Mouse (Mus musculus) embryonic facial prominence, embryonic 11.5 days (tissue): ENCODE measurements around the gene Fam126a. TPM values are rescaled to one million over a fixed set of nuclear protein-coding genes. Genes with fewer than 3 reads are reported as not detected.

Experiments
- ATAC-seq: fragments of 200-750 bp; cut with Nextera tagmentation; replicated peaks from 2 replicates; pipeline ENCODE4 v1.8.0; 2017; ENCODE audit warnings: low read depth; ENCODE audit not compliant: insufficient number of reproducible peaks, low FRiP score, low TSS enrichment
- DNase-seq: peaks from one replicate; pipeline ENCODE4 v3.0.0-alpha.2; 2015; ENCODE audit warnings: low spot score
- H3K27ac ChIP-seq: fragments of 300-500 bp; sonication (generic); replicated peaks from 2 replicates; pipeline ENCODE4 v1.5.1; 2014; ENCODE audit warnings: mild to moderate bottlenecking, low read depth, low read length, control low read depth
- H3K27me3 ChIP-seq: fragments of 300-500 bp; sonication (generic); 2 replicates; pipeline ENCODE4 v1.6.1; 2014; ENCODE audit warnings: mild to moderate bottlenecking, low read length, moderate library complexity, mixed read lengths; ENCODE audit not compliant: control insufficient read depth, insufficient read depth
- H3K36me3 ChIP-seq: fragments of 300-500 bp; sonication (generic); replicated peaks from 2 replicates; pipeline ENCODE4 v1.6.1; 2014; ENCODE audit warnings: low read depth, mild to moderate bottlenecking, low read length, moderate library complexity, mixed read lengths; ENCODE audit not compliant: control insufficient read depth, insufficient read depth
- H3K4me1 ChIP-seq: fragments of 300-500 bp; sonication (generic); 2 replicates; pipeline ENCODE4 v1.6.1; 2014; ENCODE audit warnings: low read length, mixed read lengths; ENCODE audit not compliant: control insufficient read depth, insufficient read depth
- H3K4me2 ChIP-seq: fragments of 300-500 bp; sonication (generic); 2 replicates; pipeline ENCODE4 v1.6.1; 2014; ENCODE audit warnings: low read depth, mild to moderate bottlenecking, control low read depth, low read length, moderate library complexity
- H3K4me3 ChIP-seq: fragments of 300-500 bp; sonication (generic); 2 replicates; pipeline ENCODE4 v1.5.1; 2014; ENCODE audit warnings: low read depth, low read length, control low read depth
- H3K9ac ChIP-seq: fragments of 300-500 bp; sonication (generic); replicated peaks from 2 replicates; pipeline ENCODE4 v1.6.1; 2014; ENCODE audit warnings: mild to moderate bottlenecking, control low read depth, low read length
- H3K9me3 ChIP-seq: fragments of 300-500 bp; sonication (generic); replicated peaks from 2 replicates; pipeline ENCODE4 v1.6.1; 2016; ENCODE audit warnings: mild to moderate bottlenecking, low read length, inconsistent platforms, mixed read lengths; ENCODE audit not compliant: control insufficient read depth
- WGBS: fragments of 180-500 bp; shearing (Covaris S2); extraction: QIAGEN DNeasy Blood & Tissue Kit; methylation state at CpG from one replicate; pipeline ENCODE4 v1.1.7; 2014; 5-methylcytosine and 5-hydroxymethylcytosine counted together
- polyA plus RNA-seq: library from polyadenylated mRNA; unstranded; fragments of >200 nt; fragmentation: Nextera tagmentation; extraction: Ambion mirVana; gene quantifications from 2 replicates; pipeline ENCODE4 v1.2.1, GENCODE M21; 2014

Gene Fam126a
- polyA plus RNA-seq, result 32.0 and 35.6 TPM in 2 replicates

DNA sequence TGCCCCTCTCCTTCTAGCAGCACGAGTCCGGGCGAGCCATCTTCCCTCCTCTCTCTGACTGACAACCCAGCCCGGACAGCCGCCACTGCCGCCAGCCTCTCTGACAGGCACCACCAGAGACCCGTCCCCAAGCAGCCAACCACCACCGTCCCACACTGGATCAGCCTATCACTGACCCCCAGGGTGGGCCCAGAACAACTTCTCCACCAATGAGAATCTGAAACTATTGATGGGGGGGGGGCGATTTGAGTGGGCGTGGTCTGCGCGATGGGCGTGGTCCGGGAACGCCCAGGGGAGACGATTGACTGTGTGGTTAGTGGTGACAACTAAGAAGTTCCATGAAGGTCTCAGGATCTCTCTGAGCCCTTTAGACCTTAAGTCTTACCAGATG, at the start of gene Fam126a:
Gene Fam126a (minus strand): TSS at position 112 of the 391 bp plus-strand sequence.
- peak within 1 kb of the TSS; percentile 84 for H3K4me3 ChIP-seq
- H3K36me3 ChIP-seq, result no peaks in the 10 kb centered on the region
- peak within 1 kb of the TSS; percentile 83 for H3K9ac ChIP-seq
- ATAC-seq (peak; percentile 100), DNase-seq (peak; percentile 94)
- H3K27ac ChIP-seq, result peak within 1 kb of the TSS; percentile 65
- no peaks in the 10 kb centered on the region for H3K9me3 ChIP-seq
- no peaks in the 10 kb centered on the region for H3K4me1 ChIP-seq
- H3K4me2 ChIP-seq, result peak within 1 kb of the TSS; percentile 90
- under 1% methylated on average over 16 of the region's 16 CpGs for WGBS
- H3K27me3 ChIP-seq, result no peaks in the 10 kb centered on the region

DNA sequence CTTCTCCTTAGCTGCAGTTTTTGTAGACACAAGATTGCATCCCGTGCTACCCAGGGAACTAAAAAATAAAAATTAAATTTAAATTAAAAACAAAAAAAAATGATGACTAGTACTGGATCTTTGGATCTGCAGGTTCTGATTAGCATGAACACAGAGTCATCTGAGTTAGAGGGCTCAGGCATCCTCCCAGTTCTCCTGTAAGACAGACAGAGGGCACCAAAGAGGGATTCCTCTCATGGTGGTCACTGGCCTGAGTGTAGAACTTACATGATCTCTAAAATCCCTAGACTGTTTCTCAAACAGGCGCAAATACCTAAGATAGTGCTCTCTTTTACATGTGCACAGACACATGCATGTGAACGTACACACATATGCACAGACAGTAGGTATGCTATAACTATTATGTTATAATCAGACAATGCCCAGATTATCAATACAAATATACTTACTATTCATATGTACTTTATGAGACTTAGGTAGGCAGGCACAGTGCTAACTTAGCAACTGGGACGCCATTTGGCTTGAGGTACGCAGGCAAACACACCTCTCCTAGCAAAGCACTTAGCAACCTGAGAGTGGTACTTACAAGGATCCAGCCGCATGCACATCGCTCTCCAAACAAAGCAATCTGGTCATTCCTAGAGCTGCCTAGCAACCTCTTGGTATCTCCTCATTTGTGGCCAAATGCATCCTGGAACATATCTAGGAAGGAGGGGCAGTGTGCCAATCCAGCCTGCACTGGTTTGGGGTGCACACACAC, 48.1 kb upstream of the Fam126a start:
- no peaks in the 10 kb centered on the region for H3K9me3 ChIP-seq
- no peaks in the 10 kb centered on the region for H3K27me3 ChIP-seq
- H3K4me1 ChIP-seq, result no peaks in the 10 kb centered on the region
- no peaks in the 10 kb centered on the region for H3K36me3 ChIP-seq
- H3K4me2 ChIP-seq, result no peak overlapping the region
- no peak overlapping the region for H3K4me3 ChIP-seq
- H3K27ac ChIP-seq, result no peak overlapping the region
- DNase-seq (peak; percentile 26), ATAC-seq (no peak)
- WGBS, result 82% methylated on average over 7 of the region's 7 CpGs
- no peak overlapping the region for H3K9ac ChIP-seq

DNA sequence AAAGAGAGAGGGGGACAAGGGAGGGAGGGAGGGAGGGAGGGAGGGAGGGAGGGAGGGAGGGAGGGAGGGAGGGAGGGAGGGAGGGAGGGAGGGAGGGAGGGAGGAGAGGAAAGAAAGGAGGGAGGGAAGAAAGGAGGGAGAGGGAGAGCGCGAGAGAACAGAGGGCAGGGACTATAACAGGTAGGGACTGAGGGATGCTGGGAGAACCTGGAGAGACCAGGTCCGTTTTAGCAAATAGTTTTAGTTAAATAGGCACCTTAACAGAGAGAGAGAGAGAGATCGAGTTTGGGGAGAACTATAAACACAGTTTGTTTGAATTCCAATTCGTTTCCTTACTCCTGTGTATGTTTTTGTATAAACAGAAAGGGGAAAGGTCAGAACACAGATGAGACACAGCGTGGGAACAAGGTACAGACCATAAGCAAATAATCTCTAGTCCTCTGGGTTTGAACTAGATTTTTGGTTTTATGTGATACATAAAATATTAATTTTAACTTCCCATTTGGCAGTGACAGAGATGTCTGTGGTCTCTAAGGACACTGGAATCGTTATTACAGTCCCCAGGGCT, 47.3 kb upstream of the Fam126a start:
- H3K4me1 ChIP-seq, result no peaks in the 10 kb centered on the region
- no peaks in the 10 kb centered on the region for H3K9me3 ChIP-seq
- no peak overlapping the region for H3K4me2 ChIP-seq
- H3K4me3 ChIP-seq, result no peak overlapping the region; the same call in 1 of the 2 replicates
- no peaks in the 10 kb centered on the region for H3K27me3 ChIP-seq
- WGBS, result 13% methylated on average over 7 of the region's 7 CpGs
- DNase-seq, result no peak
- H3K36me3 ChIP-seq, result no peaks in the 10 kb centered on the region
- no peak for ATAC-seq
- no peak overlapping the region for H3K9ac ChIP-seq
- H3K27ac ChIP-seq, result no peak overlapping the region

DNA sequence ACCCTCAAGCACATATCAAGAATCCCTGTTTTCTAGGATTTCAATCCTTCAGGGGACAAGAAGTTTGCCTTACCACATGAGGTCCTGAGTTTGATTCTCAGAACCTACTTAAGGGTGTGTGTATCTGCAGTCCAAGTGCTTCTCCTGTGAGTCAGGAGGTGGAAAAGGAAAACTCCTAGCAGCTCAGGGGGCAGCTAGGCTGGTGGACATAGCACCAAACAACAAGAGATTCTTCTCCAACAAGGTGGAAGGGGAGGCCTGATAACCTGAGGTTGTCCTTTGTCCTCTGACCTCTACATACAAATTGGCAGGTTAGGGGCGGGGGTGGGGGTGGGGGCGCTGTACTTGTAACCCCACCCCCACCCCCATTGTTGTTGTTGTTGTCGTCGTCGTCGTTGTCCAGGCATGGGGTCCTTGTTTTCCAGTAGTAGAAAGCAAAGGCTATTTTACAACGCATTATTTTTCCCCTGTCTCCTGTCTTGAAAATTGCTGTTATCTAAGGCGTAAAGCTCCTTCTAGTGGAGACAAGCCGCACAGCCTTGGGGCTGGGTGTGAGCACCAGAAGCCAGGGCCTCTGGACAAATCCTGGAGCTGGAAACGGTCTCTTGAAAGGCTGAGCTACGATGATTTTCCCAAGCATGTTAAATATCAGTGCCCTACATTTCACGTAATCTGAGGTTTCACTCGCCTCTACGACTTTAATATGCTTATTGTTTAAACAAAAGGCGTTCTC, 46.7 kb upstream of the Fam126a start:
- peak overlapping the region; percentile 21; the same call in 1 of the 2 replicates for H3K4me3 ChIP-seq
- no peaks in the 10 kb centered on the region for H3K4me1 ChIP-seq
- peak; percentile 82 for DNase-seq
- H3K36me3 ChIP-seq, result no peaks in the 10 kb centered on the region
- ATAC-seq, result peak; percentile 84
- peak overlapping the region; percentile 33 for H3K4me2 ChIP-seq
- no peak overlapping the region for H3K9ac ChIP-seq
- no peak overlapping the region for H3K27ac ChIP-seq
- no peaks in the 10 kb centered on the region for H3K9me3 ChIP-seq
- no peaks in the 10 kb centered on the region for H3K27me3 ChIP-seq
- WGBS, result 2% methylated on average over 14 of the region's 15 CpGs

DNA sequence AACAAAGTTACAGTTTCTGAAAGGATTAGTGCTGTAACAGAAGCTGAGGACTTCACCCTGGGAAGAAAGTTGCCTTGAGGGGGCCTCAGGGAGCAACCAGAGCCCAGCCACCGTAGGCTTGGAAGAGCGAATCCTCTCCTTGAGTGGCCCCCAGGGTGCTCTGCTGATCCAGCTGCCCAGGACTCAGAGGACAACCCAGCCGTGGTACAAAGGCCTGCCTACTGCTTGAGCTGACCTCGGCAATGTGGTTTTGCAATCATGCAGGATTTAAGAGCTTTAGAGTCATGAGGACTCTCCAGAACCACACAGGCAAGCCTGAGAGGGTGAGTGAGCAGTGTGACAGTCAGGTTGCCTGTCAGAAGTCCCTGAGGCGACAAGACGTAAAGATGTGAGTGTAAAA, 41.5 kb upstream of the Fam126a start:
- H3K9me3 ChIP-seq, result no peaks in the 10 kb centered on the region
- H3K36me3 ChIP-seq, result no peaks in the 10 kb centered on the region
- H3K4me3 ChIP-seq, result no peak overlapping the region
- H3K4me2 ChIP-seq, result no peak overlapping the region
- no peak overlapping the region for H3K9ac ChIP-seq
- DNase-seq (no peak), ATAC-seq (no peak)
- WGBS, result 64% methylated on average over 6 of the region's 6 CpGs
- no peaks in the 10 kb centered on the region for H3K27me3 ChIP-seq
- H3K27ac ChIP-seq, result no peak overlapping the region
- no peaks in the 10 kb centered on the region for H3K4me1 ChIP-seq

DNA sequence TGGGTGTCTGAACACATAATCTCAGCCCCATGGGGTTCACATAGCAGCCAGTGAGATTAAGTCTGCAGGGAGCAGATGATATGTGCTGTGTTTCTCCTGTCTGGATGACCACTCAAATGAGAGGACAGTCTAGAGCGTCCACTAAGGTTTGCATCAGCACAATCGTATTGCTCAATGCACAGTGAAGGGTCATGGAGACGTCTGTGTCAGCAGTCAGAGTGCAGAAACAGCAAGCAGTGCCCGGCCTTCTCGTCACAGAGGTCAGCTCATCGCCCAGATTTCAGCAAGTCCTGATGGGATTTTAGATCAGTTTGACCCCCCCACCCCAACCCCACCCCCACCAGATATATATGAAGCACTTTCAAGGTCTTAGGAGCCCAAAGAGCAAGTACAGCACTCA, 38.5 kb upstream of the Fam126a start:
- H3K4me1 ChIP-seq, result no peaks in the 10 kb centered on the region
- DNase-seq, result no peak
- H3K4me3 ChIP-seq, result no peak overlapping the region
- H3K9me3 ChIP-seq, result no peaks in the 10 kb centered on the region
- H3K36me3 ChIP-seq, result no peaks in the 10 kb centered on the region
- no peak overlapping the region for H3K9ac ChIP-seq
- ATAC-seq, result no peak
- no peak overlapping the region for H3K4me2 ChIP-seq
- no peak overlapping the region for H3K27ac ChIP-seq
- no peaks in the 10 kb centered on the region for H3K27me3 ChIP-seq
- 82% methylated on average over 6 of the region's 6 CpGs for WGBS

DNA sequence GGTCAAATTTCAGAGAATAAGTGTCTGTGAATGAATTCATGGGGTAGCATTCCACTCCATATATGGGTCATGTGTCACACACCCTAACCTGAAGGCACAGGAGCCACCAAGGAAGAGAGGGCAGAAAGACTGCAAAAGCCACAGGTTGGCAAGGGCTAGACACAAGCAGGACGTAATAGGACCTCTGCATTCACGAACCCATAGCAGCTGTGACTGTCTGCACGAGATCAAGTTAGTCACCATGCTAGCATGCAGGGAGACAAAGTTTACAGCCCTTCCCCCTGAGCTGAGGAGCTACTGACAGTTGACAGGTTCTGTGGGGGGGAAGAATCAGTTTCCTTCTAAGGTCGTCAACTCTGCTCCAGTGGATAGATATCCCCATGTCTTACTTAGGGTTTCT, 33.1 kb upstream of the Fam126a start:
- no peak overlapping the region for H3K4me3 ChIP-seq
- H3K27me3 ChIP-seq, result no peaks in the 10 kb centered on the region
- H3K4me1 ChIP-seq, result no peaks in the 10 kb centered on the region
- H3K36me3 ChIP-seq, result no peaks in the 10 kb centered on the region
- H3K27ac ChIP-seq, result no peak overlapping the region
- no peaks in the 10 kb centered on the region for H3K9me3 ChIP-seq
- ATAC-seq, result no peak
- WGBS, result 69% methylated on average over 4 of the region's 4 CpGs
- no peak for DNase-seq
- H3K9ac ChIP-seq, result no peak overlapping the region
- no peak overlapping the region for H3K4me2 ChIP-seq

DNA sequence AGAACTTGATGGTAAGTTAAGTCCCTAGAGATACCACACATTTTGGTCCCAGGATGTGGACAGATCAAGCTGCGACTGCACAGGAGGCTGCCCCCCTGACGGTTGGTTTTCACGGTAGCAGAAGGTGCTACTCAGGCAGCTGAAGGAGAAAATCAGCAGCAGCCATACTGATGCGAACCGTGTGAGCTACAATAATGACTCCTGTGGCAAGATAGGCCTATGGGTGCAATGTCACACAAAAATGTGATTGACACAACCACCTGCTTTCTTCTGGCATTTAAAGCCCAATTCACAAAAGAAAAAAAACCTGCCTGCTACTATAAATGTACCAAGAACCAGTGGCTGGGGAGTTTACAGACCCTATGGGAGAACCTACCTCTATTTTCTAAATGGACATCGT, 32.5 kb upstream of the Fam126a start:
- Histone ChIP-seq H3K27me3 (no peaks in the 10 kb centered on the region), H3K27ac (no peak overlapping the region), H3K4me3 (no peak overlapping the region), H3K9ac (no peak overlapping the region), H3K4me1 (no peaks in the 10 kb centered on the region), H3K9me3 (no peaks in the 10 kb centered on the region), H3K4me2 (no peak overlapping the region), H3K36me3 (no peaks in the 10 kb centered on the region)
- DNase-seq, result no peak
- ATAC-seq, result no peak
- WGBS, result 84% methylated on average over 6 of the region's 6 CpGs
